Mouse (Mus musculus): ENCODE data around the gene Glis3.

GRCm38 (mm10) chr19:28454331-28454730 lies 225.5 kb downstream of the Glis3 start:
- TF ChIP-seq CTCF (IDR thresholded peaks at IDR 0.05 in 2 of 3, conservative IDR thresholded peaks at IDR 0.05 in 1 of 3; ENCODE audit: control insufficient read depth in 1 of 3, insufficient read depth in 1 of 3, low read depth in 2 of 3, low read length in 3 of 3, poor library complexity in 1 of 3, severe bottlenecking in 1 of 3) (no peak), NELFE (IDR thresholded peaks at IDR 0.05; ENCODE audit: low read depth, low read length) (no peak), ZC3H11A (IDR thresholded peaks at IDR 0.05; ENCODE audit: low read depth, low read length) (no peak), POLR2A (IDR thresholded peaks at IDR 0.05; ENCODE audit: control insufficient read depth in 1 of 2, insufficient read depth in 1 of 2, low read depth in 1 of 2, low read length in 2 of 2, poor library complexity in 1 of 2) (no peak), GABPA (IDR thresholded peaks at IDR 0.05; ENCODE audit: low read depth, low read length) (no peak), ZMIZ1 (IDR thresholded peaks at IDR 0.05; ENCODE audit: low read depth, low read length) (no peak), CHD2 (IDR thresholded peaks at IDR 0.05; ENCODE audit: low read length) (no peak), TCF12 (IDR thresholded peaks at IDR 0.05; ENCODE audit: low read depth, low read length) (no peak), GATA1 (IDR thresholded peaks at IDR 0.05; ENCODE audit: low read depth, low read length) (no peak), E2F4 (IDR thresholded peaks at IDR 0.05; ENCODE audit: borderline replicate concordance, low read depth, low read length) (no peak), ZKSCAN1 (IDR thresholded peaks at IDR 0.05; ENCODE audit: low read depth, low read length) (no peak)

Measured in MEL (cell line).